Mouse (Mus musculus) layer of hippocampus, adult 9-11 months (tissue): Measurements from ENCODE around the gene Dio3.
A peak's percentile ranks its signal among the peaks of the same experiment; 100 is the strongest.

Experiments used
- DNase-seq: peaks from one replicate; pipeline ENCODE4 v3.0.0; 2022

Dio3 gene

GRCm38 (mm10) chr12:110278853-110279252 lies at the start of gene Dio3:
Dio3 (plus strand) TSS chr12:110279068.
- DNase-seq, result no peak

DNA sequence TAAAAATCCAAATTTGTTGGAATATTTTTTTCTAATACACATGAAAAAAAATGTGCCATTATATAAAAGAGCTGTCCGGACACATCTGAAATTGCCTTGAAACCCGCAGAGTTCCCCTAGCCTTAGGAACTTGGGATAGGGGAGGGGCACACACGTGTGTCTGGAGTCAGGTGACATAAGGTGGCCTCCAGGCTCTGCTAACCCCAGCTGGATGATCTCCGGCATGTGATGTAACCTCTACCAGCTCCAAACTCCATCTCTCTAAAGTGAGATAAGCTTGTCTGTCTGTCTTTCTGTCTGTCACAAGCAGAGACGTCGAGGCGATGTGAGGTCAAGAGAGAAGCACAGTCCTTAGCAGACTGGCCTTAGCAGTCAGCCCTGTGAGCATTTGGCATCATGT lies 48.6 kb upstream of the Dio3 start:
- DNase-seq, result no peak

DNA sequence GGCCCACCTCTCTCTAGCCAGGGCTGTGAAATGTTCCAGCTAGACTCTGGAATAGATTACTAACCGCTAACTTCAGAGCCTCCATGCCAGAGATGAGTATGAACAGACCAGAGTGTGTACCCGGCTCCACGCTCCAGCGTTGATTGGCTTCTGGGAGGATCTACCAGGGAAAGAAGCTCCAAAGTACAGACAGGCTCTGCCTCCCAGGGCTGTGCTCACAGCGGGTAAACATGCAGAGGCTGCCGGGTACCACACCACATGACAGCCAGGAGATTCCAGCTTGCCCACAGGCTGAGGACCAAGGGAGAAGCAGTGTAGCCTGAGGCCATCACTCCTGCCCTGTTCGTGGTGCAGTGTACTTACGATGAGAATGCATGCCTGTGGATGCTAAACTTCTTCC lies 48.1 kb upstream of the Dio3 start:
- no peak for DNase-seq

DNA sequence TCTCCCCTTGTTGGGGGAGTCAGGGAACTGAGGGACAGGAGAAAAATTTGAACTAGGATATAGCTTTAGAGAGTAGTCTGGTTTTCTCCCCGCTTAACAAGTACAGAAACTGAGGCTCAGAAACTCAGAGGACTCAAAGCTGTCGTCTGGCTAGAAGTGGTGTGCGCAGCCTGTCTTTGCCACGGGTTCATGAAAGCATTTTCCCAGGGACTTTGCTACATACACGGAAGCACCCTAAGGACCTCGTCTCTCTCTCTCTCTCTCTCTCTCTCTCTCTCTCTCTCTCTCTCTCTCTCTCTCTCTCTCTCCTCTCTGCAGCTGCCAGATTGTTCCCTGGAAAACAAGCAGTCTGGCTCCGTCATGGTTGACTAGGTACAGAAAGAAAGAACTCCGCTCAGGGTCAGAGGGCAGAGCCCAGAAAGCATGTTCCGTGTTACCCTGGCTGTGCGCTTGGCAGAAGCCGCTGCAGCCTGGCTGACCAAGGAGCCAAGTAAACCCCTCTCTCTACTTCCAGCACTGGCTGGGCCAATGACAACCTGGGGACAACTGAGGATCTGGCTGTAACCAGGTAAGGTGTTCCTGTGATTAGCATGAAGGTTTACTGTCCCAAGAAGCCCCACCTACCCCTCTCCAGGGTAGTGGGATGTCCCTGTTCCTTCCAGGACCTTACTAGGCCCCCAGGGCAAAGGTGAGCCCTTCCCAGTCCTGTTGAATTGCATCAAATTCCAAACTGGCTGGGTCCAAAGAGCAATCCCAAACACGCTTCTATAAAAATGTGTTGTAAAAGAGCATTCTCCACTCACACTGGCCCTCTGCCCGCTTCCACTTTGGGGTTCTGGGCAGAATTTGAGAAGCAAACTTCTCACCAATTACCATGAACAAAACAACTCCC lies 46.9 kb upstream of the Dio3 start:
- DNase-seq, result no peak

GRCm38 (mm10) chr12:110235908-110236307 lies 43.0 kb upstream of the Dio3 start:
- no peak for DNase-seq

DNA sequence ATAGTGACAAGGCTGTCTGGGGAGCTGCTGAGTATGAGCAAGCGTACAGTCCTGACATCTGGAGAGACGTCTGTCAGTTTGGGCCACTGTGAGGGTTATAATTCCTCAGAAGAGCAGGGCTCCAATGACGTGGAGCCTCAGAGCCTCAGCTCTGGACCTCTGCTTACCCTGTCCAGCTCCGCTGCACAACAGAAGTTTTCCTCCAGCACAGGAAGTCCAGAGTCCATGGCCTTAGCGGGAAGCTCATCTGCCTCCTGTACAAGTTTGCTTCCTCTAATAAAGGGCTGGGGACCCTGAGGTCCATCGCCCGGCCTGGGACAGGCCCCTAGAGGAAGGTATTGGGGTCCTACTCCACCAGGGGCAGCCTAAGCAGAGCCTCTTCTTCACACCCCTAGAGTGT lies 41.8 kb upstream of the Dio3 start:
- no peak for DNase-seq

GRCm38 (mm10) chr12:110239358-110239757 lies 39.5 kb upstream of the Dio3 start:
- no peak for DNase-seq

DNA sequence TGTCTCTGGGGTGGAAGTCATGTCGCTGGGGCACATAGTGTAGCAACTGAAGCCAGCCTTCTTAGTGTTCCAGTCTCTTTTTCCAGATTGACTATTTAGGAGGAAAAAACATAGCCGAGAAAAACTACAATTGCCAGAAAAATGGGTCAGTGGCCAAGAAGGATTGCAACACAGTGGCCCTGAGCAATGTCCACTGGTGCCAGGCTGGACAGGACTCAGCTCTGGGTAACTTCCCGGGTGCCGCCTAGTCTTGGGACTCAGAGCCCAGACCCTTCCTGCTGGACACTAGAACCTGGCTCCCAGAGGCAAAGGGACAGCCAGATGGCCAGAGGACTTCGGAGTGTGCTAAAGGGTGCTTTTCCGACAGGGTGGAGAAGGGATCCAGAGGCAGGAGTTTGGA lies 34.3 kb upstream of the Dio3 start:
- DNase-seq, result no peak

DNA sequence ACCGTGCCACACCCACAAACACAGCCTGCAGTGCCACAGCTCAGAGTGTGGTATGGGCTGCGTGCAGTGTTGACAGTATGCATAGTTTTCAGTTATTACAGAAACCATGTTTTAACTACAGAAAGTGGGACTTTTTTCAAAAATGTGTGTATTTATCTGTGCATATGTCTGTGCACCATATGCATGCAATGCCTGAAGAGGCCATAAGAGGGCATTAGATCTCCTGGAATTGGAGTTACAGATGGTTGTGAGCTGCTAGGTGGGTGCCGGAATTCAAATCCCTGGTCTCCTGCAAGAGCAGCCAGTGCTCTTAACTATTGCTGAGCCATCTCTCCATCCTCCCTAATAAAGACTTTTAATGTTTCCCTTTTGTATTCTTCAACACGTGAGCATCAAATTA lies 33.4 kb upstream of the Dio3 start:
- DNase-seq, result no peak

- DNase-seq, result peak; percentile 22
Measured at GRCm38 (mm10) chr12:110252163-110252575, 26.7 kb upstream of the Dio3 start.

DNA sequence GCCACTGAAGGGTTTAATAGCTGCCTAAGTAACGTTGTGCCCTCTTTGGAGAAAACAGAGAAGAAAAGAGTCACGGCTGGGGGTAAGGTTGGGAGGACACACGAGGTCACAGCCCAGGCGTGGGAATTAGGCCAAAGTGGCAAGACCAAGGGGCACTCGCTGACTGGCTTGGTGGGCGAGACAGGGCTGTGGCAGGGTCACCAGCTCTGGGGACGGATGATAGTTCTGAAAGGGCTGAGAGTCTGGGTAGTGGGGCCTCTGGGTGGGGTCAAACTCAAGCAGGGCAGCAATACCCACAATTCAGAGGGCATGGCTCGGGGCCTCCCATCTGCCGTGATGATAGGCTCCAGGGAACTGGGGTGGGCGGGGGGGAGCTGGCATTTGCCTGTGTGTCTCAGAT lies 23.1 kb upstream of the Dio3 start:
- no peak for DNase-seq

GRCm38 (mm10) chr12:110256478-110257220 lies 22.2 kb upstream of the Dio3 start:
- DNase-seq, result no peak

- no peak for DNase-seq
Measured at GRCm38 (mm10) chr12:110268226-110268625, 10.6 kb upstream of the Dio3 start.

DNA sequence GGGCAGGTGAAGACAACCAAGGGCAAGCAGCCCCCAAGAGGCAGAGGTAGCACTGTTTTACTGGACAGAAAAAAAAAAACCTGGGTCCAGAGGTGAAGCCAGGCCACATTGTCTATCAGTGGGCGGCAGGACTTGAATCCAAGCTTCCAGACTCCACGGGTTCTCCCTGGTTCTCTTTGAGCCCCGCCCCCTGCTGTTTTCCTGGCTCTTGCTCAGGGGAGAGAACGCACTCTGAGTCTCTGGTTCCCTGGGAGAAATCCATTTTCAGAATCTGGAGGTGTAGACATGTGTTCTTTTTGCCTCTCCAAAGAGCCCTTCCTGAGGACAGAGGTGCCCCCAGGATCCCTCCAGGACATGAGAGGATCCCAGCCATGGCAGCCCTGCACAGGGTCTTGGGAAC lies 9.2 kb upstream of the Dio3 start:
- DNase-seq, result no peak

DNA sequence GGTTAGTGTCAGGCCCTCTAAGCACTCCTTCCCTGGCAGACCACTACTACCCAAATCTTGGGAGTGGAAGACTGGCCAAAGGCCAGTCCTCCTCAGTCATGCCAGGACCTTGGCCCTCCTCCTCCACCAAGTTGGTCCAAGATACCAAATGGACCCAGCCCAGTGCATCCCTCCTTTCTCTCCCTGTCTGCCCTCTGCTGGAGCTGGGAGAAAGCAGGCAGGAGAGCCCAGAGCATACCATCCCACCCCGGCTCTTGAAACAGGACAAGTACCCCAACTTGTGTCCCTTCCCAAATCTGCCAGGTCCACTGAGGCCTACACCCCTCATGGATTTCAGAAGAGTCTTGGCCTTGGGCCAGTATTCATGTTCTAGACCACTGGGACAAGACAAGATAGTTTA lies 2.8 kb upstream of the Dio3 start:
- no peak for DNase-seq

GRCm38 (mm10) chr12:110277259-110277964 lies 1.5 kb upstream of the Dio3 start:
- no peak for DNase-seq

GRCm38 (mm10) chr12:110277965-110278307 lies 932 bp upstream of the Dio3 start:
- DNase-seq, result no peak

DNA sequence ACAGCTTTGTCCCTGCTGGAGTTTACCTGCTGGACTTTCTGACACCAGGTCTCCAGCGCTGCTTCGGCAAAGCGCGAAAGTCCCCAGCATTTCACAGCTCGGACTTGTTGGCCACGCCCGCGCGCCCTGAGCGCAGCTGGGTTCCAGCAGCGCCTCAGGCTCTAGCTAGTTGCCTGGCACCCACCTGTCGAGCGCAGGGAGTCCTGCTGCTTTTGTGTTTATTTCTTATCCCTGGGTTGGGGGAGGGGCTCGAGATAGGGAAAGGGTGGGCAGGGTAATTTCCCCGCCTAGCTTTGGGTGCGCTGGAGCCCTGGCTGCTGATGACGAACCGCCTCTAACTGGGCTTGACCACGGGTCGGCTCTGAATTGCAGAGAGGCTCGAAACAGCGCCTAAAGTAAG lies 1.5 kb downstream of the Dio3 start:
- DNase-seq, result no peak

DNA sequence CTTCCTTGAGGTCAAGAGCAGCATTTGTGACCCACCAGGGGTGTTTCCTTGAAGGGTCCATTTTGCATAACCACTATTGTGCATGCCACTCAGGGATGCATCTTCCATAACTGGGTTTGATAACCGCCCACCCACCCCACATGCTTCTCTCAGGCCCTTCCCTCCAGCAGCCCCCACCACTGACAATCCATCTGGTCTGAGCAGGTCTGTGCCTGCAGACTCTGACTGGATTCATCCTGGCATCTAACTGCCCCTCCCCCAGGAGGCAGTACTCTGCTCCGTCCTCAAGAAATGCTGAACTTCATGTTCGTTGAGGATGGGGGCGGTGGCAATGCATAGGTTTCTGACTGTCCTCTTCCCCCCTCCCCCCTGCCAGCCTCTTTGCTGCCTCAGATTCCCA lies 4.9 kb downstream of the Dio3 start:
- no peak for DNase-seq

GRCm38 (mm10) chr12:110292816-110293215 lies 13.9 kb downstream of the Dio3 start:
- no peak for DNase-seq

DNA sequence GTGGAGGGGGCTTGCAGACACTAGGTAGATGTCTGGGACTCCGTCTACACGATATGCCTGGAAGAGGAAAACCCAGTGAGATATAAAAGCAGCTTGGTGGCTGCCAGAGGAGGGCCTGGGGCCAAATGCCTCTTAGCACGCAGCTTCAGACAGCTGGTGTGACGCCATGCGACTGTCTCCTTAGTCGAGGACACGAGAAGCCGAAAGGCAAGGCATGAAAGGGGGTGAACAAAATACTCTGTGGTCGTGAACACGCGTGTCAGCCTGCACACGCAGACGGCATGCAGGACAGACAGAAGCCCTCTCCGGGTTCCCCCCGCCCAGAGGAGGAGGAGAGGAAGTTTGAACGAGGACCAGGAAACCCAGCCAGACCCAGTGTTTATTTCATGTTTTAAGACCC lies 16.0 kb downstream of the Dio3 start:
- no peak for DNase-seq

GRCm38 (mm10) chr12:110298653-110299052 lies 19.8 kb downstream of the Dio3 start:
- no peak for DNase-seq

DNA sequence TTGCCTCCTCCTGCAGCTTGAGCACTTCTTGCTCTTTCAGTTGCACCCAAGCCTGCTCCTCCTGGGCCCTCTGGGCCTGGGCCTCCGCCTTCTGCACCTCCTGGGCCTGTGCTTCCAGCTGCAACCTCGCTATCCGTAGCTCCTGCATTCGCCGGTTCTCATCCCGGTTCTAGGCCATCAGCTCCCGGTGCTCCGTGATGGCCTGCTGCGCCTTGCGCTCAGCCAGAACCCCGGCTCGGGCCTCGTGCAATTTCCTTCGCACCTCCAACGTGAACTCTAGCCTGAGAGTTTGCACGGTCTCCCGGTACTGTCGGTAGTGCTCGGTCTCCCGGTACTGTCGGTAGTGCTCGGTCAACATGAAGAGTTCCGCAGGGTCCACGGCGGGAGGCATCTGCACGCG lies 40.8 kb downstream of the Dio3 start:
- DNase-seq, result no peak
